Mouse (Mus musculus) cerebellum, adult 2 months (tissue): Measurements from ENCODE around the gene Eif4g3.

ENCODE experiments used
- CTCF ChIP-seq: fragments of 200-500 bp; IDR thresholded peaks from 2 replicates; pipeline ENCODE4 v1.5.1; 2011; ENCODE audit warnings: low read depth, mild to moderate bottlenecking, control low read depth, low read length, moderate library complexity, borderline replicate concordance; ENCODE audit not compliant: insufficient read depth
- POLR2A ChIP-seq: fragments of 200-500 bp; IDR thresholded peaks from 2 replicates; pipeline ENCODE4 v1.6.1; 2011; ENCODE audit warnings: low read length, control low read depth, borderline replicate concordance; ENCODE audit not compliant: insufficient read depth

DNA sequence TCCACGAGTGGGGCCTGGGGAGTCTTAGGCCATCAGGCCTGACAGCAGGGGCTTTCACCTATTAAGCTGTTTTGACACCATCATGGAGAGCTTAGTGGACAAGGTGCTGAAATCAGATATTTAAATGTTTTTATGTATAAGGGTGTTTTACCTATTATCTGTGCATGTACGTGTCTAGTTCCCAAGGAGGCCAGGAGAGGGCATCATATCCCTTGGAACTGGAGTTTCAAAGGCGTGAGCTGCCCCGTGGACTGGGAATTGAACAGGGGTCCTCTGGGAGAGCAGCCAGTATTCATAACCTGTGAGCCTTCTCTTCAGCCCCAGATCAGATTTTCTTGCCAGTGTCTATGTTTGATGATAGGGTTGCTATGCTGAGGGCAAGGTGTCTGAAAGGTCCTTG lies 2.4 kb upstream of the Eif4g3 start:
- TF ChIP-seq POLR2A = no peak
- TF ChIP-seq CTCF = no peak
